Mouse (Mus musculus): ENCODE results near the gene Amfr. TPM values are rescaled to one million over a fixed set of nuclear protein-coding genes. Genes with fewer than 3 reads are reported as not detected.
A peak's percentile ranks its signal among the peaks of the same experiment; 100 is the strongest.
"Not testable (repeated sequence)": the region's sequence is repeated elsewhere in the genome, so short reads cannot be mapped to it uniquely, and the experiment has no call there.

Gene Amfr
- polyA plus RNA-seq, 1 experiment from 2014 or later: 42.6 TPM

- peak within 1 kb of the TSS; percentile 70 for H3K4me2 ChIP-seq (replicated peaks; ENCODE audit: low read depth)
- peak within 1 kb of the TSS; percentile 83 for H3K4me3 ChIP-seq (ENCODE audit: low read depth, low read length)
- ATAC-seq (ENCODE audit: low FRiP score, low TSS enrichment) (peak; percentile 99), DNase-seq (ENCODE audit: low spot score) (peak; percentile 96)
- TF ChIP-seq CTCF (IDR thresholded peaks at IDR 0.05; ENCODE audit: low read depth) (no peak), EP300 (optimal IDR thresholded peaks at IDR 0.05) (peak; percentile 75)
- no peaks in the 10 kb centered on the region for H3K36me3 ChIP-seq (ENCODE audit: control insufficient read depth, insufficient read depth, low read length)
- H3K9me3 ChIP-seq (ENCODE audit: control insufficient read depth, low read length): no peaks in the 10 kb centered on the region
- peak within 1 kb of the TSS; percentile 67 for H3K9ac ChIP-seq (ENCODE audit: low read length)
- no peaks in the 10 kb centered on the region for H3K27me3 ChIP-seq (ENCODE audit: control insufficient read depth, insufficient read depth, low read length)
- H3K27ac ChIP-seq (replicated peaks): peak within 1 kb of the TSS; percentile 84
- no peaks in the 10 kb centered on the region for H3K4me1 ChIP-seq (replicated peaks; ENCODE audit: control insufficient read depth, insufficient read depth)
- WGBS: under 1% methylated on average over 36 of the region's 41 CpGs
Measured at GRCm38 (mm10) chr8:94036944-94037524, 24.4 kb upstream of the Amfr start, which contains the start of the genes Nudt21 and Ogfod1. Nudt21 (minus strand) TSS chr8:94037031. Ogfod1 (plus strand) TSS chr8:94037198.

- not testable (repeated sequence) for H3K4me1 ChIP-seq (replicated peaks; ENCODE audit: control insufficient read depth, insufficient read depth); H3K27me3 ChIP-seq (ENCODE audit: control insufficient read depth, insufficient read depth, low read length); H3K9me3 ChIP-seq (ENCODE audit: control insufficient read depth, low read length); H3K36me3 ChIP-seq (ENCODE audit: control insufficient read depth, insufficient read depth, low read length)
- 0% methylated on average over 20 of the region's 32 CpGs for WGBS
- DNase-seq (ENCODE audit: low spot score) (peak; percentile 73), ATAC-seq (ENCODE audit: low FRiP score, low TSS enrichment) (peak; percentile 79)
- peak overlapping the region; percentile 83 for H3K4me3 ChIP-seq (ENCODE audit: low read depth, low read length)
- peak overlapping the region; percentile 55 for H3K9ac ChIP-seq (ENCODE audit: low read length)
- H3K27ac ChIP-seq (replicated peaks): peak overlapping the region; percentile 84
- peak overlapping the region; percentile 53 for H3K4me2 ChIP-seq (replicated peaks; ENCODE audit: low read depth)
Measured at GRCm38 (mm10) chr8:94036541-94036940, 23.9 kb upstream of the Amfr start.

- Histone ChIP-seq H3K4me1 (replicated peaks; ENCODE audit: control insufficient read depth, insufficient read depth) (no peaks in the 10 kb centered on the region), H3K9me3 (ENCODE audit: control insufficient read depth, low read length) (no peaks in the 10 kb centered on the region), H3K36me3 (ENCODE audit: control insufficient read depth, insufficient read depth, low read length) (0 out of 2 replicates have a peak, but pooled peaks cover 7% of the 10 kb centered on the region), H3K9ac (ENCODE audit: low read length) (0 out of 2 replicates have a peak overlapping the region, but pooled peaks have one; percentile 24), H3K4me2 (replicated peaks; ENCODE audit: low read depth) (peak overlapping the region; percentile 29; the same call in 1 of the 2 replicates), H3K4me3 (ENCODE audit: low read depth, low read length) (no peak overlapping the region), H3K27ac (replicated peaks) (no peak overlapping the region), H3K27me3 (ENCODE audit: control insufficient read depth, insufficient read depth, low read length) (no peaks in the 10 kb centered on the region)
- DNase-seq (ENCODE audit: low spot score) (no peak), ATAC-seq (ENCODE audit: low FRiP score, low TSS enrichment) (no peak)
- 36% methylated on average over 5 of the region's 5 CpGs for WGBS
- TF ChIP-seq CTCF (IDR thresholded peaks at IDR 0.05; ENCODE audit: low read depth) (no peak), EP300 (optimal IDR thresholded peaks at IDR 0.05) (no peak)
Measured at GRCm38 (mm10) chr8:94035200-94035599, 22.6 kb upstream of the Amfr start.

GRCm38 (mm10) chr8:94033601-94034000 lies 21.0 kb upstream of the Amfr start:
- H3K9ac ChIP-seq (ENCODE audit: low read length): no peak overlapping the region
- no peak overlapping the region for H3K4me3 ChIP-seq (ENCODE audit: low read depth, low read length)
- ATAC-seq (ENCODE audit: low FRiP score, low TSS enrichment) (no peak), DNase-seq (ENCODE audit: low spot score) (no peak)
- WGBS: 73% methylated on average over 3 of the region's 3 CpGs
- H3K9me3 ChIP-seq (ENCODE audit: control insufficient read depth, low read length): no peaks in the 10 kb centered on the region
- H3K27ac ChIP-seq (replicated peaks): no peak overlapping the region
- no peak overlapping the region for H3K4me2 ChIP-seq (replicated peaks; ENCODE audit: low read depth)
- H3K27me3 ChIP-seq (ENCODE audit: control insufficient read depth, insufficient read depth, low read length): no peaks in the 10 kb centered on the region
- H3K4me1 ChIP-seq (replicated peaks; ENCODE audit: control insufficient read depth, insufficient read depth): no peaks in the 10 kb centered on the region
- TF ChIP-seq EP300 (optimal IDR thresholded peaks at IDR 0.05) (no peak), CTCF (IDR thresholded peaks at IDR 0.05; ENCODE audit: low read depth) (no peak)
- peaks cover 7% of the 10 kb centered on the region; the same call in 1 of the 2 replicates for H3K36me3 ChIP-seq (ENCODE audit: control insufficient read depth, insufficient read depth, low read length)

- H3K4me3 ChIP-seq (ENCODE audit: low read depth, low read length): no peak overlapping the region
- no peak overlapping the region for H3K9ac ChIP-seq (ENCODE audit: low read length)
- DNase-seq (ENCODE audit: low spot score): no peak
- ATAC-seq (ENCODE audit: low FRiP score, low TSS enrichment): no peak
- H3K36me3 ChIP-seq (ENCODE audit: control insufficient read depth, insufficient read depth, low read length): peaks cover 12% of the 10 kb centered on the region; the same call in 1 of the 2 replicates
- TF ChIP-seq EP300 (optimal IDR thresholded peaks at IDR 0.05) (no peak), CTCF (IDR thresholded peaks at IDR 0.05; ENCODE audit: low read depth) (no peak)
- H3K4me1 ChIP-seq (replicated peaks; ENCODE audit: control insufficient read depth, insufficient read depth): no peaks in the 10 kb centered on the region
- H3K4me2 ChIP-seq (replicated peaks; ENCODE audit: low read depth): no peak overlapping the region
- no peak overlapping the region for H3K27ac ChIP-seq (replicated peaks)
- H3K27me3 ChIP-seq (ENCODE audit: control insufficient read depth, insufficient read depth, low read length): no peaks in the 10 kb centered on the region
- H3K9me3 ChIP-seq (ENCODE audit: control insufficient read depth, low read length): no peaks in the 10 kb centered on the region
- 91% methylated on average over 9 of the region's 9 CpGs for WGBS
Measured at GRCm38 (mm10) chr8:94029701-94030100, 17.1 kb upstream of the Amfr start.

- Histone ChIP-seq H3K27ac (replicated peaks) (no peak overlapping the region), H3K4me1 (replicated peaks; ENCODE audit: control insufficient read depth, insufficient read depth) (no peaks in the 10 kb centered on the region), H3K9me3 (ENCODE audit: control insufficient read depth, low read length) (no peaks in the 10 kb centered on the region), H3K4me2 (replicated peaks; ENCODE audit: low read depth) (no peak overlapping the region), H3K36me3 (ENCODE audit: control insufficient read depth, insufficient read depth, low read length) (peaks cover 13% of the 10 kb centered on the region), H3K4me3 (ENCODE audit: low read depth, low read length) (no peak overlapping the region), H3K9ac (ENCODE audit: low read length) (no peak overlapping the region), H3K27me3 (ENCODE audit: control insufficient read depth, insufficient read depth, low read length) (no peaks in the 10 kb centered on the region)
- 95% methylated on average over 6 of the region's 6 CpGs for WGBS
- ATAC-seq (ENCODE audit: low FRiP score, low TSS enrichment) (no peak), DNase-seq (ENCODE audit: low spot score) (no peak)
- TF ChIP-seq CTCF (IDR thresholded peaks at IDR 0.05; ENCODE audit: low read depth): no peak
- no peak for TF ChIP-seq EP300 (optimal IDR thresholded peaks at IDR 0.05)
Measured at GRCm38 (mm10) chr8:94023916-94024315, 11.3 kb upstream of the Amfr start.

Data from stomach, postnatal 0 days (tissue).